Mouse (Mus musculus) ES-Bruce4 (cell line): ENCODE data around the gene Slc4a11. TPM values are rescaled to one million over a fixed set of nuclear protein-coding genes. Genes with fewer than 3 reads are reported as not detected.

Experiments
- H3K27ac ChIP-seq: 2 replicates; pipeline ENCODE4 v1.5.1; 2012; ENCODE audit warnings: low read length, inconsistent platforms; ENCODE audit not compliant: insufficient read depth
- H3K27me3 ChIP-seq: 2 replicates; pipeline ENCODE4 v1.6.1; 2012; ENCODE audit warnings: mild to moderate bottlenecking, low read length, inconsistent platforms; ENCODE audit not compliant: control insufficient read depth, poor library complexity, insufficient read depth, severe bottlenecking
- H3K36me3 ChIP-seq: 2 replicates; pipeline ENCODE4 v1.6.1; 2012; ENCODE audit warnings: inconsistent platforms, mild to moderate bottlenecking, low read length, moderate library complexity; ENCODE audit not compliant: control insufficient read depth, poor library complexity, insufficient read depth, severe bottlenecking
- H3K4me1 ChIP-seq: one replicate; pipeline ENCODE4 v1.8.1; 2011; ENCODE audit warnings: low read length; ENCODE audit not compliant: control insufficient read depth, insufficient read depth
- H3K4me3 ChIP-seq: 2 replicates; pipeline ENCODE4 v1.5.1; 2011; ENCODE audit warnings: low read depth, mild to moderate bottlenecking, low read length
- H3K9ac ChIP-seq: 2 replicates; pipeline ENCODE4 v1.6.1; 2012; ENCODE audit warnings: low read depth, mild to moderate bottlenecking, inconsistent platforms; ENCODE audit not compliant: poor library complexity, severe bottlenecking
- H3K9me3 ChIP-seq: replicated peaks from 2 replicates; pipeline ENCODE4 v1.6.1; 2012; ENCODE audit warnings: mild to moderate bottlenecking, low read length, inconsistent platforms; ENCODE audit not compliant: control insufficient read depth, poor library complexity, insufficient read depth, severe bottlenecking
- CTCF ChIP-seq: IDR thresholded peaks from one replicate; pipeline ENCODE4 v1.8.1; 2011; ENCODE audit warnings: low read depth, low read length
- EP300 ChIP-seq: IDR thresholded peaks from 2 replicates; pipeline ENCODE4 v1.6.1; 2011; ENCODE audit warnings: low read depth, low read length; ENCODE audit not compliant: insufficient read depth
- POLR2A ChIP-seq: IDR thresholded peaks from one replicate; pipeline ENCODE4 v1.8.1; 2011; ENCODE audit warnings: low read length; ENCODE audit not compliant: insufficient read depth
- polyA plus RNA-seq: library from polyadenylated mRNA; stranded (reverse); fragments of >200 nt; gene quantifications from 2 replicates; pipeline ENCODE4 v1.2.4, GENCODE M21; 2011; ENCODE audit warnings: low read depth; ENCODE audit not compliant: missing spikeins, insufficient read depth, insufficient read length

Slc4a11 gene
- polyA plus RNA-seq, 1 experiment: 27.1 TPM

GRCm38 (mm10) chr2:130677211-130677610, 20.1 kb downstream of the Slc4a11 start:
- Histone ChIP-seq H3K36me3 (peaks cover 56% of the 10 kb centered on the region), H3K9ac (no peak overlapping the region), H3K4me3 (no peak overlapping the region), H3K4me1 (no peaks in the 10 kb centered on the region), H3K27me3 (no peaks in the 10 kb centered on the region), H3K27ac (no peak overlapping the region), H3K9me3 (no peaks in the 10 kb centered on the region)
- no peak for TF ChIP-seq CTCF
- TF ChIP-seq POLR2A: no peak
- no peak for TF ChIP-seq EP300

DNA sequence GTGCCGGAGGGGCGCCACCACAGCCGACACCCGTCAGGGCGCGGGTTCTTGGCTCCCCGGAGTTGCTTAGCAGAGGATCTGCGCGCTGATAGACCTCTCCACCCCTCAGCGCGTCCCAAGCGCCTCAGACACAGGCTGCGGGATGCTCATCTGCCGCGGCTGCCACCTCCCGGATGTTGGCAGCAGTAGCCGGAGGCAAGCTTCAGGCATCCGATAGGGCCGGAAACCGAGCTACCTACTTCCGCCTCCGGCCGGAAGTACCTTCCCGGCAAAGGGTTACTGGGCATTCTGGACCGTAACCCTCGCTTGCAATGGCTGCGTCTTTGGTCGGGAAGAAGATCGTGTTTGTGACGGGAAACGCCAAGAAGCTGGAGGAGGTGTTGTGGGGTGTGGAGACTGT, 29.8 kb downstream of the Slc4a11 start, which contains the start of gene Itpa:
Gene Itpa, plus strand, starts transcription at position 52 of the 400 bp plus-strand sequence.
- Histone ChIP-seq H3K9me3 (no peaks in the 10 kb centered on the region), H3K4me3 (peak within 1 kb of the TSS; percentile 89), H3K9ac (peak within 1 kb of the TSS; percentile 79), H3K27me3 (no peaks in the 10 kb centered on the region), H3K27ac (peak within 1 kb of the TSS; percentile 28; the same call in 1 of the 2 replicates), H3K36me3 (peaks cover 12% of the 10 kb centered on the region), H3K4me1 (peaks cover 4% of the 10 kb centered on the region)
- TF ChIP-seq EP300 (0 out of 2 replicates have a peak, but pooled peaks have one; percentile 36), POLR2A (no peak), CTCF (no peak)

DNA sequence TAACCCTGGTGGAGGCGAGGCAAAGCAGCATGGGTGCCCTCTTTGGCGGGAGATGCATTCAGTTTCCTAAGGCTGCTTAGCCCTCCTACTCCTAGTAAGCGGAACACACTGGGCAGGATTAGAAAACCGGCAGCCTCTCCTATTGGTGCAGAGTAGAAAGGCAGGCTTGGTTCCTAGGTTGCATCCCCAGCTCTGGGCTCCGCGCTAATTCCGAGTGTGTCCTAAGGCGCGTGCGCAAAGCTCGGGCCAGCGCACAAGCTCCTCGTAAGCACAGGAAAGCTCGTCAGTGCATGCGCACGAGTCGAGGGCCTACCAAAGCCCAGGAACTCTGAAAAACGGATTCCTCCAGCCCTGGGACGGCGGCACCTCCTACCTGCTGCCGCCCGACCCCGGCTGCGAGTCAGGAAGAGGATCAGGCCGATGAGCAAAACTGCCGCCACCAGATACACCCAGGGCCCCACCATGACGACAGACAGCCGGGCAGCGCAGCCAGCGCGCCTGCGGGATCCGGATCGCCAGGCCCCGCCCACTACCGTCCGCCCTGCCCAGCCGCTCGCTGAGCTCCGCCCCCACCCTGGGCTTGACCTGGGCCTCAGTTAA, 33.1 kb downstream of the Slc4a11 start, which contains the start of gene Ddrgk1:
Gene Ddrgk1, minus strand, starts transcription at position 558 of the 600 bp plus-strand sequence.
- Histone ChIP-seq H3K27me3 (no peaks in the 10 kb centered on the region), H3K4me1 (peaks cover under 1% of the 10 kb centered on the region), H3K36me3 (peaks cover 4% of the 10 kb centered on the region), H3K27ac (peak within 1 kb of the TSS; percentile 69; the same call in 1 of the 2 replicates), H3K4me3 (peak within 1 kb of the TSS; percentile 89), H3K9me3 (no peaks in the 10 kb centered on the region), H3K9ac (peak within 1 kb of the TSS; percentile 87)
- TF ChIP-seq POLR2A: peak; percentile 74
- TF ChIP-seq CTCF: no peak

- peak overlapping the region; percentile 87 for H3K9ac ChIP-seq
- TF ChIP-seq POLR2A (no peak), EP300 (no peak), CTCF (no peak)
- H3K9me3 ChIP-seq: no peaks in the 10 kb centered on the region
- H3K4me1 ChIP-seq: no peaks in the 10 kb centered on the region
- peaks cover 4% of the 10 kb centered on the region for H3K36me3 ChIP-seq
- no peaks in the 10 kb centered on the region for H3K27me3 ChIP-seq
- peak overlapping the region; percentile 89 for H3K4me3 ChIP-seq
- no peak overlapping the region for H3K27ac ChIP-seq
Observed at GRCm38 (mm10) chr2:130663342-130663741, 34.0 kb downstream of the Slc4a11 start.

DNA sequence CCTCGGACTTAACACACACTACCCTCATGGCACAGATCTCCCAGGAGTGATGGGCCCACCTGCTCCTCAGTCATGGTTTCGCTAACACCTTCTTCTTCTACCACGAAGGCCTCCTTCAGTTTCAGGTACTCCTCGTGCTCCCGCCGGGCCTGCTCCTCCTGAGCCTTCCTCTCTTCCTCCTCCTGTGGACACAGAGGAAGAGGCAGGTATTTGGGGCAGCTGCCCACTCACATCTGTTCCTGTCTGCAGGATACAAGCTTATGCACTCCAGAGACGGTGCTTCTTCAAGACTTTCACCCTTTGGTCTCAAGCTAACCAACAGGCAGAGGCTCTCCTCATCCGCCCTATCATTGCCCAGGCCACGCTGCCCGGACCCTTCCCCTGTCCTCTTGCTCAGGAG, 38.8 kb downstream of the Slc4a11 start:
- Histone ChIP-seq H3K27ac (no peak overlapping the region), H3K9me3 (no peaks in the 10 kb centered on the region), H3K27me3 (no peaks in the 10 kb centered on the region), H3K36me3 (peaks cover 16% of the 10 kb centered on the region), H3K4me3 (no peak overlapping the region), H3K4me1 (no peaks in the 10 kb centered on the region), H3K9ac (no peak overlapping the region)
- no peak for TF ChIP-seq EP300
- TF ChIP-seq POLR2A: no peak
- TF ChIP-seq CTCF: no peak

- peaks cover 16% of the 10 kb centered on the region for H3K36me3 ChIP-seq
- H3K27ac ChIP-seq: no peak overlapping the region
- H3K9ac ChIP-seq: no peak overlapping the region
- H3K4me1 ChIP-seq: no peaks in the 10 kb centered on the region
- no peak for TF ChIP-seq EP300
- TF ChIP-seq POLR2A: no peak
- TF ChIP-seq CTCF: no peak
- H3K27me3 ChIP-seq: no peaks in the 10 kb centered on the region
- no peak overlapping the region for H3K4me3 ChIP-seq
- no peaks in the 10 kb centered on the region for H3K9me3 ChIP-seq
Observed at GRCm38 (mm10) chr2:130657541-130657940, 39.8 kb downstream of the Slc4a11 start.
